Mouse (Mus musculus): ENCODE data around the gene Iqcf3. TPM values are rescaled to one million over a fixed set of nuclear protein-coding genes. Genes with fewer than 3 reads are reported as not detected.
A peak's percentile ranks its signal among the peaks of the same experiment; 100 is the strongest.

Iqcf3 gene
- total and polyA plus RNA-seq, 2 experiments from 2014 or later = not detected

- Histone ChIP-seq H3K27me3 (ENCODE audit: insufficient read depth, low read length) (no peaks in the 10 kb centered on the region), H3K36me3 (ENCODE audit: insufficient read depth, low read length) (no peaks in the 10 kb centered on the region), H3K4me2 (ENCODE audit: low read depth, low read length) (peak within 1 kb of the TSS; percentile 92), H3K9me3 (ENCODE audit: low read length) (no peaks in the 10 kb centered on the region), H3K4me1 (ENCODE audit: insufficient read depth, low read length) (peaks cover 35% of the 10 kb centered on the region), H3K27ac (peak within 1 kb of the TSS; percentile 94), H3K4me3 (ENCODE audit: low read length) (peak within 1 kb of the TSS; percentile 70), H3K9ac (replicated peaks; ENCODE audit: low read length) (peak within 1 kb of the TSS; percentile 85)
- no peak for TF ChIP-seq CTCF (IDR thresholded peaks at IDR 0.05; ENCODE audit: low read depth)
- ATAC-seq (peak; percentile 74), DNase-seq (ENCODE audit: low spot score) (peak; percentile 73)
- 1% methylated on average over 45 of the region's 74 CpGs for WGBS
Observed at GRCm38 (mm10) chr9:106453271-106454070, 108.0 kb downstream of the Iqcf3 start, which contains the start of gene Pcbp4. Pcbp4 (plus strand) TSS chr9:106453291.

Other genes with a start within 250 kb of the Iqcf3 start
- gene Dusp7, start 193.0 kb downstream of the Iqcf3 start, total RNA-seq (2014; rRNA removed) = 56.0 and 66.4 TPM in 2 replicates
- gene Dusp7, start 193.0 kb downstream of the Iqcf3 start, polyA plus RNA-seq (2015; fragmentation: Nextera tagmentation; extraction: Ambion mirVana) = 12.7 and 13.7 TPM in 2 replicates
- gene Rpl29, start 132.2 kb downstream of the Iqcf3 start, total RNA-seq (2014; rRNA removed) = 691 and 792 TPM in 2 replicates
- gene Rpl29, start 132.2 kb downstream of the Iqcf3 start, polyA plus RNA-seq (2015; fragmentation: Nextera tagmentation; extraction: Ambion mirVana) = 689 and 691 TPM in 2 replicates
- gene Acy1, start 123.3 kb downstream of the Iqcf3 start, total RNA-seq (2014; rRNA removed) = 19.3 and 28.0 TPM in 2 replicates
- gene Acy1, start 123.3 kb downstream of the Iqcf3 start, polyA plus RNA-seq (2015; fragmentation: Nextera tagmentation; extraction: Ambion mirVana) = 22.2 and 23.0 TPM in 2 replicates
- gene Abhd14b, start 114.2 kb downstream of the Iqcf3 start, total RNA-seq (2014; rRNA removed) = 20.6 and 26.8 TPM in 2 replicates
- gene Abhd14b, start 114.2 kb downstream of the Iqcf3 start, polyA plus RNA-seq (2015; fragmentation: Nextera tagmentation; extraction: Ambion mirVana) = 12.4 and 16.8 TPM in 2 replicates
- gene Abhd14a, start 114.0 kb downstream of the Iqcf3 start, total RNA-seq (2014; rRNA removed) = 59.6 and 62.1 TPM in 2 replicates
- 66.8 and 69.2 TPM in 2 replicates for gene Abhd14a, start 114.0 kb downstream of the Iqcf3 start, polyA plus RNA-seq (2015; fragmentation: Nextera tagmentation; extraction: Ambion mirVana)
- gene Pcbp4, start 108.3 kb downstream of the Iqcf3 start, total RNA-seq (2014; rRNA removed) = 623 and 719 TPM in 2 replicates
- 214 and 228 TPM in 2 replicates for gene Pcbp4, start 108.3 kb downstream of the Iqcf3 start, polyA plus RNA-seq (2015; fragmentation: Nextera tagmentation; extraction: Ambion mirVana)
- gene Gpr62, start 95.7 kb downstream of the Iqcf3 start, total RNA-seq (2014; rRNA removed) = 1.9 and 3.1 TPM in 2 replicates
- 3.2 TPM in 2 replicates for gene Gpr62, start 95.7 kb downstream of the Iqcf3 start, polyA plus RNA-seq (2015; fragmentation: Nextera tagmentation; extraction: Ambion mirVana)
- gene Rrp9, start 85.7 kb downstream of the Iqcf3 start, total RNA-seq (2014; rRNA removed) = 46.2 and 47.2 TPM in 2 replicates
- gene Rrp9, start 85.7 kb downstream of the Iqcf3 start, polyA plus RNA-seq (2015; fragmentation: Nextera tagmentation; extraction: Ambion mirVana) = 38.3 and 39.0 TPM in 2 replicates
- 1.7 and 2.9 TPM in 2 replicates for gene Parp3, start 84.7 kb downstream of the Iqcf3 start, total RNA-seq (2014; rRNA removed)
- gene Parp3, start 84.7 kb downstream of the Iqcf3 start, polyA plus RNA-seq (2015; fragmentation: Nextera tagmentation; extraction: Ambion mirVana) = 1.5 and 2.1 TPM in 2 replicates
- gene Iqcf1, start 61.7 kb downstream of the Iqcf3 start, total RNA-seq (2014; rRNA removed) = not detected in 2 replicates
- gene Iqcf1, start 61.7 kb downstream of the Iqcf3 start, polyA plus RNA-seq (2015; fragmentation: Nextera tagmentation; extraction: Ambion mirVana) = not detected in 2 replicates
- gene Iqcf5, start 47.1 kb downstream of the Iqcf3 start, total RNA-seq (2014; rRNA removed) = not detected in 2 replicates
- 0.35 TPM in 1 of 2 replicates, not detected in the other for gene Iqcf5, start 47.1 kb downstream of the Iqcf3 start, polyA plus RNA-seq (2015; fragmentation: Nextera tagmentation; extraction: Ambion mirVana)
- not detected in 2 replicates for gene Iqcf4, start 9.4 kb upstream of the Iqcf3 start, total RNA-seq (2014; rRNA removed)
- not detected in 2 replicates for gene Iqcf4, start 9.4 kb upstream of the Iqcf3 start, polyA plus RNA-seq (2015; fragmentation: Nextera tagmentation; extraction: Ambion mirVana)
- not detected in 2 replicates for gene Iqcf6, start 65.0 kb upstream of the Iqcf3 start, total RNA-seq (2014; rRNA removed)
- gene Iqcf6, start 65.0 kb upstream of the Iqcf3 start, polyA plus RNA-seq (2015; fragmentation: Nextera tagmentation; extraction: Ambion mirVana) = not detected in 2 replicates
- gene Grm2, start 94.5 kb upstream of the Iqcf3 start, total RNA-seq (2014; rRNA removed) = 12.2 and 14.3 TPM in 2 replicates
- 9.8 and 12.0 TPM in 2 replicates for gene Grm2, start 94.5 kb upstream of the Iqcf3 start, polyA plus RNA-seq (2015; fragmentation: Nextera tagmentation; extraction: Ambion mirVana)
- 91.4 and 107 TPM in 2 replicates for gene Tex264, start 124.3 kb upstream of the Iqcf3 start, total RNA-seq (2014; rRNA removed)
- 86.7 and 91.7 TPM in 2 replicates for gene Tex264, start 124.3 kb upstream of the Iqcf3 start, polyA plus RNA-seq (2015; fragmentation: Nextera tagmentation; extraction: Ambion mirVana)
- gene Rad54l2, start 227.6 kb upstream of the Iqcf3 start, total RNA-seq (2014; rRNA removed) = 20.3 and 32.1 TPM in 2 replicates
- gene Rad54l2, start 227.6 kb upstream of the Iqcf3 start, polyA plus RNA-seq (2015; fragmentation: Nextera tagmentation; extraction: Ambion mirVana) = 4.6 and 5.4 TPM in 2 replicates

Measured in hindbrain, postnatal 0 days (tissue).